Mouse (Mus musculus) ES-Bruce4 (cell line): ENCODE measurements around the gene Zscan10. TPM values are rescaled to one million over a fixed set of nuclear protein-coding genes. Genes with fewer than 3 reads are reported as not detected.

ENCODE experiments used
- H3K27ac ChIP-seq: 2 replicates; pipeline ENCODE4 v1.5.1; 2012; ENCODE audit warnings: low read length, inconsistent platforms; ENCODE audit not compliant: insufficient read depth
- H3K27me3 ChIP-seq: 2 replicates; pipeline ENCODE4 v1.6.1; 2012; ENCODE audit warnings: mild to moderate bottlenecking, low read length, inconsistent platforms; ENCODE audit not compliant: control insufficient read depth, poor library complexity, insufficient read depth, severe bottlenecking
- H3K36me3 ChIP-seq: 2 replicates; pipeline ENCODE4 v1.6.1; 2012; ENCODE audit warnings: inconsistent platforms, mild to moderate bottlenecking, low read length, moderate library complexity; ENCODE audit not compliant: control insufficient read depth, poor library complexity, insufficient read depth, severe bottlenecking
- H3K4me1 ChIP-seq: one replicate; pipeline ENCODE4 v1.8.1; 2011; ENCODE audit warnings: low read length; ENCODE audit not compliant: control insufficient read depth, insufficient read depth
- H3K4me3 ChIP-seq: 2 replicates; pipeline ENCODE4 v1.5.1; 2011; ENCODE audit warnings: low read depth, mild to moderate bottlenecking, low read length
- H3K9ac ChIP-seq: 2 replicates; pipeline ENCODE4 v1.6.1; 2012; ENCODE audit warnings: low read depth, mild to moderate bottlenecking, inconsistent platforms; ENCODE audit not compliant: poor library complexity, severe bottlenecking
- H3K9me3 ChIP-seq: replicated peaks from 2 replicates; pipeline ENCODE4 v1.6.1; 2012; ENCODE audit warnings: mild to moderate bottlenecking, low read length, inconsistent platforms; ENCODE audit not compliant: control insufficient read depth, poor library complexity, insufficient read depth, severe bottlenecking
- CTCF ChIP-seq: IDR thresholded peaks from one replicate; pipeline ENCODE4 v1.8.1; 2011; ENCODE audit warnings: low read depth, low read length
- EP300 ChIP-seq: IDR thresholded peaks from 2 replicates; pipeline ENCODE4 v1.6.1; 2011; ENCODE audit warnings: low read depth, low read length; ENCODE audit not compliant: insufficient read depth
- POLR2A ChIP-seq: IDR thresholded peaks from one replicate; pipeline ENCODE4 v1.8.1; 2011; ENCODE audit warnings: low read length; ENCODE audit not compliant: insufficient read depth
- polyA plus RNA-seq: library from polyadenylated mRNA; stranded (reverse); fragments of >200 nt; gene quantifications from 2 replicates; pipeline ENCODE4 v1.2.4, GENCODE M21; 2011; ENCODE audit warnings: low read depth; ENCODE audit not compliant: missing spikeins, insufficient read depth, insufficient read length

Gene Zscan10
- polyA plus RNA-seq, 1 experiment, result 51.8 TPM

GRCm38 (mm10) chr17:23627813-23628212 lies 27.2 kb downstream of the Zscan10 start:
- TF ChIP-seq EP300 (no peak), POLR2A (no peak), CTCF (no peak)
- no peak overlapping the region for H3K9ac ChIP-seq
- no peaks in the 10 kb centered on the region for H3K9me3 ChIP-seq
- no peaks in the 10 kb centered on the region for H3K36me3 ChIP-seq
- H3K4me1 ChIP-seq, result no peaks in the 10 kb centered on the region
- no peak overlapping the region for H3K4me3 ChIP-seq
- no peaks in the 10 kb centered on the region for H3K27me3 ChIP-seq
- no peak overlapping the region for H3K27ac ChIP-seq

- Histone ChIP-seq H3K9me3 (no peaks in the 10 kb centered on the region), H3K9ac (peak overlapping the region; percentile 14; the same call in 1 of the 2 replicates), H3K36me3 (no peaks in the 10 kb centered on the region), H3K27ac (no peak overlapping the region), H3K4me1 (peaks cover 4% of the 10 kb centered on the region), H3K27me3 (no peaks in the 10 kb centered on the region), H3K4me3 (peak overlapping the region; percentile 16; the same call in 1 of the 2 replicates)
- TF ChIP-seq POLR2A (no peak), CTCF (peak; percentile 92), EP300 (0 out of 2 replicates have a peak, but pooled peaks have one; percentile 11)
These were observed 29.8 kb downstream of the Zscan10 start for GRCm38 (mm10) chr17:23630195-23631020.

- Histone ChIP-seq H3K27me3 (no peaks in the 10 kb centered on the region), H3K9me3 (no peaks in the 10 kb centered on the region), H3K27ac (no peak overlapping the region), H3K36me3 (no peaks in the 10 kb centered on the region), H3K4me3 (peak overlapping the region; percentile 12; the same call in 1 of the 2 replicates), H3K9ac (peak overlapping the region; percentile 14; the same call in 1 of the 2 replicates), H3K4me1 (peaks cover 4% of the 10 kb centered on the region)
- TF ChIP-seq EP300 (no peak), POLR2A (no peak), CTCF (no peak)
These were observed 30.6 kb downstream of the Zscan10 start for GRCm38 (mm10) chr17:23631241-23631640.

GRCm38 (mm10) chr17:23644613-23645495 lies 44.2 kb downstream of the Zscan10 start, which contains the start of gene Mmp25:
Gene Mmp25 (minus strand): TSS chr17:23645277.
- Histone ChIP-seq H3K4me1 (peaks cover 2% of the 10 kb centered on the region), H3K4me3 (peak within 1 kb of the TSS; percentile 66), H3K9me3 (no peaks in the 10 kb centered on the region), H3K36me3 (no peaks in the 10 kb centered on the region), H3K9ac (peak within 1 kb of the TSS; percentile 63), H3K27me3 (no peaks in the 10 kb centered on the region), H3K27ac (no peak within 1 kb of the TSS)
- no peak for TF ChIP-seq POLR2A
- peak; percentile 25; the same call in 1 of the 2 replicates for TF ChIP-seq EP300
- no peak for TF ChIP-seq CTCF

GRCm38 (mm10) chr17:23645894-23646293 lies 45.2 kb downstream of the Zscan10 start:
- Histone ChIP-seq H3K27ac (no peak overlapping the region), H3K9ac (no peak overlapping the region), H3K4me3 (no peak overlapping the region), H3K36me3 (no peaks in the 10 kb centered on the region), H3K27me3 (no peaks in the 10 kb centered on the region), H3K4me1 (peaks cover 2% of the 10 kb centered on the region), H3K9me3 (no peaks in the 10 kb centered on the region)
- no peak for TF ChIP-seq EP300
- TF ChIP-seq POLR2A, result no peak
